Mouse (Mus musculus): ENCODE data around the gene Eif3j1. TPM values are rescaled to one million over a fixed set of nuclear protein-coding genes. Genes with fewer than 3 reads are reported as not detected.
A peak's percentile ranks its signal among the peaks of the same experiment; 100 is the strongest.

Gene Eif3j1
- polyA plus RNA-seq, 1 experiment: 5.3 TPM

- peaks cover 43% of the 10 kb centered on the region for H3K36me3 ChIP-seq (ENCODE audit: control insufficient read depth, insufficient read depth, low read length)
- DNase-seq: peak; percentile 42
- TF ChIP-seq POLR2A (IDR thresholded peaks at IDR 0.05; ENCODE audit: control insufficient read depth, extremely low read depth, insufficient read depth, low read length, poor library complexity) (no peak), CTCF (IDR thresholded peaks at IDR 0.05; ENCODE audit: borderline replicate concordance, control insufficient read depth, extremely low read depth, insufficient read depth, low read length, poor library complexity) (no peak)
Measured at GRCm38 (mm10) chr2:122102070-122102469, 73.7 kb downstream of the Eif3j1 start.

More at GRCm38 (mm10) chr2:122102070-122102469, 73.7 kb downstream of the Eif3j1 start:
- Histone ChIP-seq H3K4me1 (replicated peaks; ENCODE audit: control insufficient read depth, insufficient read depth, low read length) (no peaks in the 10 kb centered on the region), H3K27ac (ENCODE audit: control insufficient read depth, insufficient read depth, low read length) (no peak overlapping the region), H3K27me3 (ENCODE audit: control insufficient read depth, insufficient read depth, low read length) (no peaks in the 10 kb centered on the region), H3K4me3 (ENCODE audit: control insufficient read depth, insufficient read depth, low read length) (no peak overlapping the region)

Other genes starting within 250 kb of the Eif3j1 start
- 1.4 and 8.8 TPM in 2 replicates for gene Frmd5, start 221.5 kb upstream of the Eif3j1 start, polyA plus RNA-seq (2012; rRNA removed)
- 8.7 and 10.0 TPM in 2 replicates for gene Casc4, start 161.6 kb upstream of the Eif3j1 start, polyA plus RNA-seq (2012; rRNA removed)
- gene Ctdspl2, start 72.5 kb upstream of the Eif3j1 start, polyA plus RNA-seq (2012; rRNA removed): 14.7 and 14.8 TPM in 2 replicates
- gene Mageb3, start 72.5 kb upstream of the Eif3j1 start, polyA plus RNA-seq (2012; rRNA removed): 0.05 TPM in 1 of 2 replicates, not detected in the other
- 14.0 and 14.9 TPM in 2 replicates for gene Spg11, start 89.8 kb downstream of the Eif3j1 start, polyA plus RNA-seq (2012; rRNA removed)
- 1,110 and 1,280 TPM in 2 replicates for gene B2m, start 119.1 kb downstream of the Eif3j1 start, polyA plus RNA-seq (2012; rRNA removed)
- 0.12 and 0.13 TPM in 2 replicates for gene Trim69, start 132.2 kb downstream of the Eif3j1 start, polyA plus RNA-seq (2012; rRNA removed)
- gene Patl2, start 157.6 kb downstream of the Eif3j1 start, polyA plus RNA-seq (2012; rRNA removed): 0.61 and 0.92 TPM in 2 replicates
- not detected in 2 replicates for gene Terb2, start 157.7 kb downstream of the Eif3j1 start, polyA plus RNA-seq (2012; rRNA removed)
- gene Sord, start 206.2 kb downstream of the Eif3j1 start, polyA plus RNA-seq (2012; rRNA removed): 16.7 and 19.0 TPM in 2 replicates